Mouse (Mus musculus): ENCODE results near the gene Gm10720. TPM values are rescaled to one million over a fixed set of nuclear protein-coding genes. Genes with fewer than 3 reads are reported as not detected.
"Not testable (repeated sequence)": the region's sequence is repeated elsewhere in the genome, so short reads cannot be mapped to it uniquely, and the experiment has no call there.

Gene Gm10720
- polyA plus RNA-seq, 1 experiment from 2014 or later = not detected

DNA sequence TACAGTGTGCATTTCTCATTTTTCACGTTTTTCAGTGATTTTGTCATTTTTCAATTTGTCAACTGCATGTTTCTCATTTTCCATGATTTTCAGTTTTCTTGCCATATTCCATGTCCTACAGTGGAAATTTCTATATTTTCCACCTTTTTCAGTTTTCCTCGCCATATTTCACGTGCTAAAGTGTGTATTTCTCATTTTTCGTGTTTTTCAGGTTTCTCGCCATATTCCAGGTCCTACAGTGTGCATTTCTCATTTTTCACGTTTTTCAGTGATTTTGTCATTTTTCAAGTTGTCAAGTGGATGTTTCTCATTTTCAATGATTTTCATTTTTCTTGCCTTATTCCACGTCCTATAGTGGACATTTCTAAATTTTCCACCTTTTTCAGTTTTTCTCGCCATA, 21.1 kb downstream of the Gm10720 start, which contains the start of gene Gm10715:
TSS of gene Gm10715 (plus strand) at position 301 of the 400 bp plus-strand sequence.
- H3K27me3 ChIP-seq (ENCODE audit: control insufficient read depth, insufficient read depth, low read length); H3K9me3 ChIP-seq (ENCODE audit: control insufficient read depth, low read length); H3K9ac ChIP-seq; DNase-seq (ENCODE audit: low spot score); ATAC-seq (ENCODE audit: low FRiP score); H3K36me3 ChIP-seq (replicated peaks; ENCODE audit: control insufficient read depth, insufficient read depth); H3K27ac ChIP-seq; H3K4me3 ChIP-seq (replicated peaks; ENCODE audit: low read length); H3K4me1 ChIP-seq (replicated peaks; ENCODE audit: control insufficient read depth, insufficient read depth, low read length); H3K4me2 ChIP-seq (replicated peaks): not testable (repeated sequence)
- 70% methylated on average over 6 of the region's 8 CpGs for WGBS

- not testable (repeated sequence) for H3K9ac ChIP-seq; DNase-seq (ENCODE audit: low spot score); H3K9me3 ChIP-seq (ENCODE audit: control insufficient read depth, low read length); H3K36me3 ChIP-seq (replicated peaks; ENCODE audit: control insufficient read depth, insufficient read depth); H3K27ac ChIP-seq; H3K4me2 ChIP-seq (replicated peaks); H3K4me3 ChIP-seq (replicated peaks; ENCODE audit: low read length); H3K4me1 ChIP-seq (replicated peaks; ENCODE audit: control insufficient read depth, insufficient read depth, low read length); ATAC-seq (ENCODE audit: low FRiP score); H3K27me3 ChIP-seq (ENCODE audit: control insufficient read depth, insufficient read depth, low read length)
- WGBS = 70% methylated on average over 4 of the region's 4 CpGs
These were observed 22.7 kb downstream of the Gm10720 start for GRCm38 (mm10) chr9:3038161-3038560.

Small RNA genes within 50 kb of the gene (microRNA-seq; reads per million reads assigned to microRNA genes)
- gene Mir101c = not detected

Other genes with a start within 250 kb of the Gm10720 start
- not detected in 2 replicates for gene Gm10722, start 14.7 kb upstream of the Gm10720 start, polyA plus RNA-seq (2014; fragmentation: Nextera tagmentation; extraction: Ambion mirVana)
- not detected in 2 replicates for gene Gm11168, start 12.3 kb upstream of the Gm10720 start, polyA plus RNA-seq (2014; fragmentation: Nextera tagmentation; extraction: Ambion mirVana)
- gene Gm10721, start 2.5 kb upstream of the Gm10720 start, polyA plus RNA-seq (2014; fragmentation: Nextera tagmentation; extraction: Ambion mirVana) = not detected in 2 replicates
- 0.47 TPM in 1 of 2 replicates, not detected in the other for gene Gm10719, start 1.8 kb downstream of the Gm10720 start, polyA plus RNA-seq (2014; fragmentation: Nextera tagmentation; extraction: Ambion mirVana)
- 0.86 TPM in 1 of 2 replicates, not detected in the other for gene Gm10718, start 7.9 kb downstream of the Gm10720 start, polyA plus RNA-seq (2014; fragmentation: Nextera tagmentation; extraction: Ambion mirVana)
- gene Gm10717, start 9.8 kb downstream of the Gm10720 start, polyA plus RNA-seq (2014; fragmentation: Nextera tagmentation; extraction: Ambion mirVana) = 1.0 TPM in 1 of 2 replicates, not detected in the other
- gene Gm17535, start 18.9 kb downstream of the Gm10720 start, polyA plus RNA-seq (2014; fragmentation: Nextera tagmentation; extraction: Ambion mirVana) = not detected in 2 replicates
- gene Gm10715, start 21.2 kb downstream of the Gm10720 start, polyA plus RNA-seq (2014; fragmentation: Nextera tagmentation; extraction: Ambion mirVana) = not detected in 2 replicates